In the genomic region with DNA sequence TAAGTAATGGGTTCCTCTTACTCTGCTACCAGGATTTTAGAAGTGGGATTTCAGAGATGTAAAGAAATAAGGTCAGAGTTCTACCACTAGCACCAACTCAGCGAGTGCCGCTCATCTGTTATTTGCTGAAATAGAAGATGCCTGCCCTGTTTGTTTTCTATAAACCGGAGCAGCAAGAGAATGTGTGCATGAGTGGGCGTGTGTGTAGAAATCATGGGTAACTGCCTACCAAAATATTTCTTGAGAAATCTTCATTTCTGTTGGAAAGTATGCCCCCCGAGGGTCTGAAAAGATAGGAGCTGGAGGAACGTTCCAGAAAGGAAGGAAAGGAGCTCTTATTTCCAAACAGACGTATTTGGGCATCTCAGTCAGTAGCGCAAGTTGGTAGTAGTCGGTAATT, we compare ENCODE assay signal across 9 mouse cellular contexts. TPM values are rescaled to one million over a fixed set of nuclear protein-coding genes. Genes with fewer than 3 reads are reported as not detected.
DNase-seq lines count a peak whose midpoint lies in the region; ATAC-seq and TF ChIP-seq lines count a peak whose summit lies in the region.
"Had no signal": no experiment of that assay in that cellular context is flagged by ENCODE, and none has a peak within 500 bp of the region (broad histone marks: within the 10 kb centered on the region; RNA-seq: fewer than 3 reads in every experiment).

No protein-coding gene starts in this region.

- H3K36me3 ChIP-seq in heart, adult 2 months (ENCODE audit: control insufficient read depth, insufficient read depth, low read length): peaks cover 7% of the 10 kb centered on the region
- no peaks in the 10 kb centered on the region for H3K36me3 ChIP-seq in neural tube, embryonic 11.5 days (ENCODE audit: control insufficient read depth, insufficient read depth, low read length)
- H3K36me3 ChIP-seq in limb, embryonic 13.5 days: no peaks in the 10 kb centered on the region
- H3K36me3 ChIP-seq in stomach, embryonic 15.5 days: no peaks in the 10 kb centered on the region

- DNase-seq in heart, adult 2 months: no peak
- no peak for DNase-seq in heart, postnatal 25 days (ENCODE audit: low spot score)
- DNase-seq in neural tube, embryonic 11.5 days (ENCODE audit: low spot score): no peak
- no peak for DNase-seq in neural tube, embryonic 10.5 days (ENCODE audit: extremely low spot score, low spot score)
- DNase-seq in T-cell, adult 2 months (ENCODE audit: low spot score): no peak

- peaks cover 16% of the 10 kb centered on the region for H3K4me1 ChIP-seq in heart, adult 2 months (ENCODE audit: control insufficient read depth, insufficient read depth, low read length)
- peaks cover 8% of the 10 kb centered on the region for H3K4me1 ChIP-seq in neural tube, embryonic 11.5 days (ENCODE audit: control insufficient read depth, insufficient read depth, low read length)
- H3K4me1 ChIP-seq in limb, embryonic 13.5 days: peaks cover 72% of the 10 kb centered on the region
- peaks cover 4% of the 10 kb centered on the region; the same call in 1 of the 2 replicates for H3K4me1 ChIP-seq in stomach, embryonic 15.5 days

- no peak for ATAC-seq in neural tube, embryonic 11.5 days (ENCODE audit: insufficient read depth, low FRiP score, low TSS enrichment)
- ATAC-seq in limb, embryonic 13.5 days (ENCODE audit: low FRiP score, low read depth): no peak
- ATAC-seq in stomach, embryonic 15.5 days (ENCODE audit: insufficient read depth, low FRiP score, low read depth): no peak
- no peak for ATAC-seq in megakaryocyte progenitor cell, adult 5-6 weeks (replicated peaks; ENCODE audit: poor library complexity)
- ATAC-seq: CD4-positive, CD25-positive, alpha-beta regulatory T cell, adult 4 months had no signal

- TF ChIP-seq CTCF in heart, adult 2 months (IDR thresholded peaks at IDR 0.05): no peak

- TF ChIP-seq EP300 in heart, adult 2 months (IDR thresholded peaks at IDR 0.05; ENCODE audit: insufficient read depth, low read depth, low read length): no peak

- no peak for TF ChIP-seq POLR2A in heart, adult 2 months (IDR thresholded peaks at IDR 0.05; ENCODE audit: insufficient read depth, low read depth, low read length)

- H3K9ac ChIP-seq in heart, adult 2 months (ENCODE audit: low read depth, low read length): peak overlapping the region; percentile 58
- no peak overlapping the region for H3K9ac ChIP-seq in neural tube, embryonic 11.5 days (ENCODE audit: low read length)
- peak overlapping the region; percentile 76 for H3K9ac ChIP-seq in limb, embryonic 13.5 days
- H3K9ac ChIP-seq in stomach, embryonic 15.5 days: peak overlapping the region; percentile 7; the same call in 1 of the 2 replicates

- intact Hi-C loops in heart, adult 2 months (cut with DNase I): loop anchor here (2.0 to 5.0 kb wide), 3 partner anchors 43 to 154 kb away; no protein-coding TSS in a partner anchor
- intact Hi-C loops in heart, postnatal 25 days (cut with DNase I): loop anchor here (2.0 kb wide), 1 partner anchor 88 kb away; no protein-coding TSS in a partner anchor

- peaks cover 3% of the 10 kb centered on the region; the same call in 1 of the 2 replicates for H3K79me2 ChIP-seq in heart, adult 2 months (replicated peaks; ENCODE audit: control insufficient read depth, insufficient read depth, low read length)

- H3K9me3 ChIP-seq in neural tube, embryonic 11.5 days (ENCODE audit: control insufficient read depth, low read length): no peaks in the 10 kb centered on the region
- no peaks in the 10 kb centered on the region for H3K9me3 ChIP-seq in limb, embryonic 13.5 days
- H3K9me3 ChIP-seq in stomach, embryonic 15.5 days: no peaks in the 10 kb centered on the region

- peak overlapping the region; percentile 61 for H3K4me3 ChIP-seq in heart, adult 2 months
- no peak overlapping the region for H3K4me3 ChIP-seq in neural tube, embryonic 11.5 days (ENCODE audit: low read depth, low read length)
- peak overlapping the region; percentile 54 for H3K4me3 ChIP-seq in limb, embryonic 13.5 days
- H3K4me3 ChIP-seq in stomach, embryonic 15.5 days (replicated peaks): peak overlapping the region; percentile 45

- 6% methylated on average over 9 of the region's 9 CpGs for WGBS in heart, adult 2 months
- 74% methylated on average over 9 of the region's 9 CpGs for WGBS in neural tube, embryonic 11.5 days
- 47% methylated on average over 9 of the region's 9 CpGs for WGBS in limb, embryonic 13.5 days
- 25% methylated on average over 9 of the region's 9 CpGs for WGBS in stomach, embryonic 15.5 days

- no peaks in the 10 kb centered on the region for H3K27me3 ChIP-seq in heart, adult 2 months (ENCODE audit: control insufficient read depth, insufficient read depth, low read length)
- H3K27me3 ChIP-seq in neural tube, embryonic 11.5 days (ENCODE audit: control insufficient read depth, insufficient read depth, low read length): no peaks in the 10 kb centered on the region
- no peaks in the 10 kb centered on the region for H3K27me3 ChIP-seq in limb, embryonic 13.5 days
- H3K27me3 ChIP-seq in stomach, embryonic 15.5 days (replicated peaks): no peaks in the 10 kb centered on the region

- peak overlapping the region; percentile 77 for H3K27ac ChIP-seq in heart, adult 2 months
- H3K27ac ChIP-seq in neural tube, embryonic 11.5 days (ENCODE audit: low read depth, low read length): no peak overlapping the region
- H3K27ac ChIP-seq in limb, embryonic 13.5 days: peak overlapping the region; percentile 77; the same call in 1 of the 2 replicates
- H3K27ac ChIP-seq in stomach, embryonic 15.5 days: peak overlapping the region; percentile 88

- H3K4me2 ChIP-seq in neural tube, embryonic 11.5 days (ENCODE audit: low read depth): 0 out of 2 replicates have a peak overlapping the region, but pooled peaks have one; percentile 6
- H3K4me2 ChIP-seq in limb, embryonic 13.5 days (replicated peaks): peak overlapping the region; percentile 74
- H3K4me2 ChIP-seq in stomach, embryonic 15.5 days: peak overlapping the region; percentile 50

RNA-seq across cellular contexts. Expression of gene Cald1, which starts 0.9 kb away (rescaled TPM):
- total RNA-seq in heart, adult 2 months (2021): 10 to 100 TPM; 47.6 to 62.8 TPM
- 14.1 and 28.2 TPM in 2 replicates for polyA plus RNA-seq in heart, adult 2 months (2012; rRNA removed)
- total RNA-seq in heart, postnatal 25 days (2021): 10 to 100 TPM; 49.3 to 53.1 TPM
- polyA plus RNA-seq in neural tube, embryonic 11.5 days (2014; fragmentation: Nextera tagmentation; extraction: Ambion mirVana): 99.3 and 128 TPM in 2 replicates
- polyA plus RNA-seq in limb, embryonic 13.5 days (2015; fragmentation: Nextera tagmentation; extraction: Ambion mirVana): 326 and 328 TPM in 2 replicates
- 396 and 401 TPM in 2 replicates for polyA plus RNA-seq in stomach, embryonic 15.5 days (2015; fragmentation: Nextera tagmentation; extraction: Ambion mirVana)
- total RNA-seq in megakaryocyte progenitor cell, adult 5-6 weeks (2015): 0.05 and 0.17 TPM in 2 replicates
- total RNA-seq in megakaryocyte progenitor cell, adult 5-6 weeks (2017): not detected in 2 replicates

Comparison
In these comparisons a context has a peak if more than half of its experiments do, and no peak if none do; other contexts are left out.
1. H3K4me2 ChIP-seq: peak in every context shown above with its lines; median percentile 74 in limb, embryonic 13.5 days; 50 in stomach, embryonic 15.5 days; 6 in neural tube, embryonic 11.5 days.